Mouse (Mus musculus) limb, embryonic 12.5 days (tissue): ENCODE results near the gene Rln3. TPM values are rescaled to one million over a fixed set of nuclear protein-coding genes. Genes with fewer than 3 reads are reported as not detected.

ENCODE experiments used
- ATAC-seq: fragments of 200-750 bp; cut with Nextera tagmentation; 2 replicates; pipeline ENCODE4 v1.8.0; 2017; ENCODE audit warnings: low read depth, moderate TSS enrichment; ENCODE audit not compliant: insufficient number of reproducible peaks, insufficient read depth, low FRiP score, low TSS enrichment
- H3K27ac ChIP-seq: fragments of 300-500 bp; sonication (generic); 2 replicates; pipeline ENCODE4 v1.5.1; 2016; ENCODE audit warnings: mild to moderate bottlenecking, moderate library complexity
- H3K27me3 ChIP-seq: fragments of 300-500 bp; sonication (generic); 2 replicates; pipeline ENCODE4 v1.6.1; 2016; ENCODE audit warnings: mild to moderate bottlenecking, moderate library complexity
- H3K36me3 ChIP-seq: fragments of 300-500 bp; sonication (generic); 2 replicates; pipeline ENCODE4 v1.6.1; 2016; ENCODE audit warnings: mild to moderate bottlenecking, moderate library complexity
- H3K4me1 ChIP-seq: fragments of 300-500 bp; sonication (generic); replicated peaks from 2 replicates; pipeline ENCODE4 v1.6.1; 2016
- H3K4me2 ChIP-seq: fragments of 300-500 bp; sonication (generic); 2 replicates; pipeline ENCODE4 v1.6.1; 2016; ENCODE audit warnings: mild to moderate bottlenecking, moderate library complexity
- H3K4me3 ChIP-seq: fragments of 300-500 bp; sonication (generic); replicated peaks from 2 replicates; pipeline ENCODE4 v1.5.1; 2016; ENCODE audit warnings: mild to moderate bottlenecking
- H3K9ac ChIP-seq: fragments of 300-500 bp; sonication (generic); replicated peaks from 2 replicates; pipeline ENCODE4 v1.6.1; 2016; ENCODE audit warnings: mild to moderate bottlenecking, moderate library complexity
- H3K9me3 ChIP-seq: fragments of 300-500 bp; sonication (generic); 2 replicates; pipeline ENCODE4 v1.6.1; 2016; ENCODE audit warnings: mild to moderate bottlenecking, moderate library complexity
- WGBS: fragments of 180-500 bp; shearing (Covaris S2); methylation state at CpG from one replicate; pipeline ENCODE4 v1.1.7; 2016; 5-methylcytosine and 5-hydroxymethylcytosine counted together
- polyA plus RNA-seq: library from polyadenylated mRNA; unstranded; fragments of >200 nt; fragmentation: Nextera tagmentation; extraction: Ambion mirVana; gene quantifications from 2 replicates; pipeline ENCODE4 v1.2.1, GENCODE M21; 2016

Rln3 gene
- polyA plus RNA-seq, 1 experiment from 2014 or later, result not detected

DNA sequence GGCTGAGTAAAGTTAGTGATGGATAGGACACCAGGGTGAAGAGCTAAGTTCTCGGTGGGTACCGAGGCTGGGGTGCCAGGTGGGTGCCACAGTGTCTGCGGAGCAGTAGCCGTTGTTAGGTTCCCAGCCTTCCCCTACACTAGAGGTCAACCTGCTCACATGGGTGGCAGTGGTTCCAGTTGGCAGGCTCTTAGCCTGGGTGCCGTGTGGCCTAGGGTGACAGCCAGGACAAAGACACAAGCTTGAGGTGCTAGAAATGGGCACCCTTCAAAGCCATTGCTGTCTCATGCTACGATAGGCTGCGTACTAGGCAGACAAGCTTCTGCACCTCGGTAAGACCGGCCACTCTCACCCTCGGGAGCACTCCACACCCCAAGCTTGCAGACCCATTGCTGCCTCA is 27.5 kb upstream of the Rln3 start:
- Histone ChIP-seq H3K27me3 (no peaks in the 10 kb centered on the region), H3K9me3 (no peaks in the 10 kb centered on the region), H3K4me1 (peaks cover 35% of the 10 kb centered on the region), H3K4me2 (no peak overlapping the region), H3K9ac (no peak overlapping the region), H3K36me3 (peaks cover 33% of the 10 kb centered on the region), H3K4me3 (no peak overlapping the region), H3K27ac (no peak overlapping the region)
- WGBS, result 89% methylated on average over 10 of the region's 10 CpGs
- no peak for ATAC-seq

GRCm38 (mm10) chr8:84071921-84072320 is 27.1 kb upstream of the Rln3 start:
- WGBS, result 72% methylated on average over 3 of the region's 3 CpGs
- peaks cover 35% of the 10 kb centered on the region for H3K4me1 ChIP-seq

DNA sequence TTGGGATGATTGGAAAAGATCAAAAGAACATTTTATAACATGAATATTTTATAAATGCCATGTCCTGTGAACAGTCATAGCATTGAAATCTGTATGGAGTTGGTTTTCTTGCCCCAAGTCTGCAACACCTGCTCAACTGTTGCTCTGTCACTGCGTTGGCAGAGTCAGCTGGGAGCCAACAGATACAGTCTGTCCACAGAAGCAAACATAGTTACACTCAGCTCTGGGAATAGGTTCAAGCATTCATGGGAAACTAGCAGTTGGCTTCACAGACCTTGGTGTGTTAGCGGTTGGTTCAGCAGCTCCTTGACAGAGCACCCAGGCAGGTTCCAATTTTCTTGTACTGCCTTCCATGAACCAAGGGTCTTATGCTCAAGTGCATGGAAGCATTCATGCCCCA is 25.9 kb upstream of the Rln3 start:
- Histone ChIP-seq H3K4me1 (peaks cover 35% of the 10 kb centered on the region), H3K9me3 (no peaks in the 10 kb centered on the region), H3K27ac (no peak overlapping the region), H3K9ac (no peak overlapping the region), H3K4me3 (no peak overlapping the region), H3K4me2 (no peak overlapping the region), H3K36me3 (peaks cover 17% of the 10 kb centered on the region), H3K27me3 (no peaks in the 10 kb centered on the region)
- WGBS, result 91% methylated on average over 2 of the region's 2 CpGs
- no peak for ATAC-seq

More at GRCm38 (mm10) chr8:84071921-84072320, 27.1 kb upstream of the Rln3 start:
- no peaks in the 10 kb centered on the region for H3K27me3 ChIP-seq
- no peak for ATAC-seq
- H3K9me3 ChIP-seq, result no peaks in the 10 kb centered on the region
- 0 out of 2 replicates have a peak overlapping the region, but pooled peaks have one; percentile 14 for H3K9ac ChIP-seq
- no peak overlapping the region for H3K4me2 ChIP-seq
- H3K27ac ChIP-seq, result no peak overlapping the region
- H3K36me3 ChIP-seq, result peaks cover 29% of the 10 kb centered on the region
- H3K4me3 ChIP-seq, result no peak overlapping the region

DNA sequence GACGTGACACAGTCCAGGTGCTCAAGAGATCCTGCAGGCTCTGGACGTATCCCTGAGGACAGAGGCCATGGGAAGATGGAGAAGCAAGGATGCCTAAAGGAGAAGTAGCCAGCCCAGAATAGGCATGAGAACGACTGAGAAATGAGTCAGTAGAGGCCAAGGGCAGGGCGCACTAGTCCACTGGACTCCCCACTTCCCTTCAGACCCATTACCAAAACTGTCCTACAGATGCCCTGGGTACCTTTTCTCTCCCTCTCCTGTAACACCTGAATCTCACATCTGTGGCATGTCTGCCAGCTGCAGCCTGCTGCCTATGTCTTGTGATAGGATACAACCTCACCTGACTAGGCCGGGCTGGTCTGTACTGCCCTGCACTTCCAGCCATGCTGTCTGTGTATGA is 25.4 kb upstream of the Rln3 start:
- no peak for ATAC-seq
- Histone ChIP-seq H3K4me2 (no peak overlapping the region), H3K27me3 (no peaks in the 10 kb centered on the region), H3K9ac (no peak overlapping the region), H3K9me3 (no peaks in the 10 kb centered on the region), H3K4me3 (no peak overlapping the region), H3K36me3 (peaks cover 13% of the 10 kb centered on the region), H3K27ac (no peak overlapping the region), H3K4me1 (peaks cover 35% of the 10 kb centered on the region)
- 92% methylated on average over 5 of the region's 5 CpGs for WGBS

GRCm38 (mm10) chr8:84069750-84070149 is 24.9 kb upstream of the Rln3 start:
- ATAC-seq, result no peak
- Histone ChIP-seq H3K9me3 (no peaks in the 10 kb centered on the region), H3K9ac (no peak overlapping the region), H3K27me3 (no peaks in the 10 kb centered on the region), H3K27ac (no peak overlapping the region), H3K4me1 (peaks cover 35% of the 10 kb centered on the region), H3K4me3 (no peak overlapping the region), H3K36me3 (peaks cover 8% of the 10 kb centered on the region), H3K4me2 (no peak overlapping the region)
- WGBS, result 78% methylated on average over 2 of the region's 2 CpGs

DNA sequence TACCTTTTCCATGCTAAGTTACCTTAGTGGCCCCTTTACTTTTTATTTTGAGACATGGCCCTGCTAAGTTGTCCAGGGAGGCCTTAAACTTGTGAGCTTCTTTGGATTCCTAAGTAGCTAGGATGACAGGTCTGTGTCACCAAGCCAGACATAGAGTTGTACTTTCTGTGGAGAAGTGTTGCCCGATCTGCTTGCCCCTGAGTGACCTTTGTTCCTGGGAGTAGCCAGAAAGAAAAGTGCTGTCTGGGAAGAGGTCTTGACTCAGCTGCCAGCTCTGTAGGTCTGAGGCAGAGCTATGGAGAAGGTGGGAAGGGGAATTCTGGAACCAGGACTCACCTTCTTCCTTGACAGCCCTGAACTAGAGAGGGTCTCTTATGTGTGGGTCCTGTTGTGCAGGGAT is 24.4 kb upstream of the Rln3 start:
- Histone ChIP-seq H3K9ac (no peak overlapping the region; the same call in 1 of the 2 replicates), H3K4me3 (no peak overlapping the region; the same call in 1 of the 2 replicates), H3K9me3 (no peaks in the 10 kb centered on the region), H3K36me3 (0 out of 2 replicates have a peak, but pooled peaks cover 3% of the 10 kb centered on the region), H3K27me3 (no peaks in the 10 kb centered on the region), H3K4me2 (no peak overlapping the region), H3K4me1 (peaks cover 35% of the 10 kb centered on the region), H3K27ac (0 out of 2 replicates have a peak overlapping the region, but pooled peaks have one; percentile 13)
- no peak for ATAC-seq
- 41% methylated on average over 1 of the region's 1 CpGs for WGBS

- peak overlapping the region; percentile 52; the same call in 1 of the 2 replicates for H3K4me2 ChIP-seq
- 54% methylated on average over 12 of the region's 12 CpGs for WGBS
Observed at GRCm38 (mm10) chr8:84068316-84069035, 23.7 kb upstream of the Rln3 start.

DNA sequence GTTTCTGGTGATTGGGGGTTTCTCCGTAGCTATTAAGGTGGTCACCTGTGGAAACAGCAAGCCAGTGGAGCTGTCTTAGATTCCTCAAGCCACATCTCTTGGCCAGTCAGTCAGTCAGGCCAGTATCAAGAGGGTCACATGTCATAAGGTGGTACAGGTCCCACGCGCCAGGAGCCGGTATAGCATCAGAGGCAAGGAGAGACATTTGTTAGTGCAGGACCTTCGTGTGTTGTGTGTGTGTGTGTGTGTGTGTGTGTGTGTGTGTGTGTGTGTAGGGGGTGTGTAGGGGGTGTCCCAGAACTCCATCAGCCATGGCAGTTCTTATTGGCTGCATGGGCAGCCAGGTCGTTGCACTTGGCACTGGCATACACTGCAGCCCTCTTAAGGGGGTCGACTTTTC is 23.1 kb upstream of the Rln3 start:
- 90% methylated on average over 7 of the region's 7 CpGs for WGBS
- Histone ChIP-seq H3K4me1 (peaks cover 31% of the 10 kb centered on the region), H3K36me3 (no peaks in the 10 kb centered on the region), H3K27me3 (no peaks in the 10 kb centered on the region), H3K27ac (no peak overlapping the region), H3K4me2 (peak overlapping the region; percentile 52), H3K4me3 (peak overlapping the region; percentile 91), H3K9ac (no peak overlapping the region), H3K9me3 (no peaks in the 10 kb centered on the region)
- no peak for ATAC-seq

More at GRCm38 (mm10) chr8:84068316-84069035, 23.7 kb upstream of the Rln3 start:
- 0 out of 2 replicates have a peak overlapping the region, but pooled peaks have one; percentile 13 for H3K27ac ChIP-seq
- peaks cover 35% of the 10 kb centered on the region for H3K4me1 ChIP-seq
- H3K36me3 ChIP-seq, result no peaks in the 10 kb centered on the region
- H3K9ac ChIP-seq, result no peak overlapping the region
- no peak for ATAC-seq
- H3K27me3 ChIP-seq, result no peaks in the 10 kb centered on the region
- H3K9me3 ChIP-seq, result no peaks in the 10 kb centered on the region
- H3K4me3 ChIP-seq, result 0 out of 2 replicates have a peak overlapping the region, but pooled peaks have one; percentile 91

GRCm38 (mm10) chr8:84067047-84067573 is 22.3 kb upstream of the Rln3 start:
- under 1% methylated on average over 57 of the region's 58 CpGs for WGBS
- H3K4me2 ChIP-seq, result peak overlapping the region; percentile 52
- H3K27me3 ChIP-seq, result no peaks in the 10 kb centered on the region
- H3K4me1 ChIP-seq, result peaks cover 29% of the 10 kb centered on the region
- ATAC-seq, result peak; percentile 60
- H3K4me3 ChIP-seq, result peak overlapping the region; percentile 91
- peak overlapping the region; percentile 98 for H3K27ac ChIP-seq
- no peaks in the 10 kb centered on the region for H3K9me3 ChIP-seq
- no peaks in the 10 kb centered on the region for H3K36me3 ChIP-seq
- peak overlapping the region; percentile 86 for H3K9ac ChIP-seq

GRCm38 (mm10) chr8:84066291-84066930 is 21.6 kb upstream of the Rln3 start, which contains the start of gene Rfx1:
Rfx1 (plus strand) TSS chr8:84066834.
- WGBS, result under 1% methylated on average over 48 of the region's 51 CpGs
- H3K4me1 ChIP-seq, result peaks cover 23% of the 10 kb centered on the region
- H3K9ac ChIP-seq, result peak within 1 kb of the TSS; percentile 86
- H3K9me3 ChIP-seq, result no peaks in the 10 kb centered on the region
- no peaks in the 10 kb centered on the region for H3K36me3 ChIP-seq
- H3K27ac ChIP-seq, result peak within 1 kb of the TSS; percentile 98
- H3K4me2 ChIP-seq, result peak within 1 kb of the TSS; percentile 68
- no peaks in the 10 kb centered on the region for H3K27me3 ChIP-seq
- peak within 1 kb of the TSS; percentile 91 for H3K4me3 ChIP-seq
- peak; percentile 99 for ATAC-seq

DNA sequence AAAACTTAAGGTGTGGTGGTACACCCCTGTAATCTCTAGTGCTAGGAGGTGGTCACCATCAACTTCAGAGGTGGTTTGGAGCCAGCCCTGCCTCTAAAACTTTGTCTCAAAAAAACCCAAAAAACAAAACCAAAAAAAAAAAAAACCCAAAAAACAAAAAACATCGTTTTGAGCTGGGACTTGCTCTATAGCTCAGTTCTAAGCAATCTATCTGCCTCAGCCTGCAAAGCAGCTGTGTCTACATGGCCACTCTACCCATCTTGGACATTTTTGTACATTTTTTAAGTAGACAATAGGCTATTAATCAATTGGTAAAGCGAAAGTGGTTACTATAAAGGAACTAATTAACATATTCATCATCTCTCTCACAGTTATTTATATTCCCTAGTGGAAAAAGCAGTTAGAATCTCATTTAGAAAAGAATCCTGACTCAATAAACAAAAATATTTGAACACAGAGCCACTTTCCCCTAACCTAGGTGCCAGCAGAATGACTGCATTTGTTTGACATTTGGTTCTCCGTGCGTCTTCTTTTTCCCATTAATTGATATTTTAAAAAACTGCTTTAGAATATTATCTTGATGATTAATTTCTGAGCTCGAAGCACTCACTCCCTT is 20.8 kb upstream of the Rln3 start:
- peak overlapping the region; percentile 91 for H3K4me3 ChIP-seq
- peaks cover 22% of the 10 kb centered on the region for H3K4me1 ChIP-seq
- H3K27me3 ChIP-seq, result no peaks in the 10 kb centered on the region
- H3K9me3 ChIP-seq, result no peaks in the 10 kb centered on the region
- peak overlapping the region; percentile 68 for H3K9ac ChIP-seq
- H3K4me2 ChIP-seq, result peak overlapping the region; percentile 68
- no peaks in the 10 kb centered on the region for H3K36me3 ChIP-seq
- no peak for ATAC-seq
- WGBS, result 34% methylated on average over 5 of the region's 5 CpGs
- peak overlapping the region; percentile 86 for H3K27ac ChIP-seq
